Mouse (Mus musculus) lung, postnatal 0 days (tissue): ENCODE measurements at regions not wholly inside any gene's neighbourhood (a gene's known extent, or its start where the extent isn't known, plus 50 kb on each side); places are given as distances from the start of the nearest gene placed in this dataset.

Experiments used
- ATAC-seq: fragments of 200-750 bp; cut with Nextera tagmentation; 2 replicates; pipeline ENCODE4 v1.8.0; 2017; ENCODE audit warnings: moderate library complexity
- DNase-seq: peaks from one replicate; pipeline ENCODE4 v3.0.0-alpha.2; 2016; ENCODE audit warnings: low spot score
- H3K27ac ChIP-seq: fragments of 300-500 bp; sonication (generic); 2 replicates; pipeline ENCODE4 v1.5.1; 2014; ENCODE audit warnings: antibody characterized with exemption, mild to moderate bottlenecking, low read length, mixed read lengths
- H3K27me3 ChIP-seq: fragments of 300-500 bp; sonication (generic); replicated peaks from 2 replicates; pipeline ENCODE4 v1.6.1; 2014; ENCODE audit warnings: low read length, mixed read lengths; ENCODE audit not compliant: insufficient read depth
- H3K36me3 ChIP-seq: fragments of 300-500 bp; sonication (generic); 2 replicates; pipeline ENCODE4 v1.6.1; 2014; ENCODE audit warnings: low read length, mixed read lengths; ENCODE audit not compliant: insufficient read depth
- H3K4me1 ChIP-seq: fragments of 300-500 bp; sonication (generic); 2 replicates; pipeline ENCODE4 v1.6.1; 2014; ENCODE audit warnings: antibody characterized with exemption, low read depth, low read length, mixed read lengths; ENCODE audit not compliant: insufficient read depth
- H3K4me2 ChIP-seq: fragments of 300-500 bp; sonication (generic); replicated peaks from 2 replicates; pipeline ENCODE4 v1.6.1; 2014; ENCODE audit warnings: low read depth, mild to moderate bottlenecking, low read length, moderate library complexity, mixed read lengths
- H3K4me3 ChIP-seq: fragments of 300-500 bp; sonication (generic); 2 replicates; pipeline ENCODE4 v1.5.1; 2014; ENCODE audit warnings: low read depth, low read length
- H3K9ac ChIP-seq: fragments of 300-500 bp; sonication (generic); replicated peaks from 2 replicates; pipeline ENCODE4 v1.6.1; 2014; ENCODE audit warnings: low read depth, mild to moderate bottlenecking
- H3K9me3 ChIP-seq: fragments of 300-500 bp; sonication (generic); 2 replicates; pipeline ENCODE4 v1.6.1; 2016; ENCODE audit warnings: low read length, mixed read lengths
- CTCF ChIP-seq: IDR thresholded peaks from 2 replicates; pipeline ENCODE4 v1.5.1; 2016; ENCODE audit warnings: antibody characterized with exemption, mild to moderate bottlenecking
- EP300 ChIP-seq: IDR thresholded peaks from 2 replicates; pipeline ENCODE4 v1.6.1; 2016; ENCODE audit warnings: antibody characterized with exemption, mild to moderate bottlenecking, control low read depth
- WGBS: fragments of 180-500 bp; shearing (Covaris S2); extraction: QIAGEN DNeasy Blood & Tissue Kit; methylation state at CpG from one replicate; pipeline ENCODE4 v1.1.7; 2014; 5-methylcytosine and 5-hydroxymethylcytosine counted together

GRCm38 (mm10) chr12:118620847-118621636 lies 225.1 kb upstream of the Sp8 start:
- DNase-seq (no peak), ATAC-seq (no peak)
- TF ChIP-seq CTCF (no peak), EP300 (no peak)
- H3K9me3 ChIP-seq = no peaks in the 10 kb centered on the region
- H3K4me2 ChIP-seq = no peak overlapping the region
- no peak overlapping the region for H3K9ac ChIP-seq
- 27% methylated on average over 5 of the region's 5 CpGs for WGBS
- H3K27me3 ChIP-seq = no peaks in the 10 kb centered on the region
- no peak overlapping the region for H3K4me3 ChIP-seq
- H3K4me1 ChIP-seq = no peaks in the 10 kb centered on the region
- no peaks in the 10 kb centered on the region for H3K36me3 ChIP-seq
- H3K27ac ChIP-seq = no peak overlapping the region

DNA sequence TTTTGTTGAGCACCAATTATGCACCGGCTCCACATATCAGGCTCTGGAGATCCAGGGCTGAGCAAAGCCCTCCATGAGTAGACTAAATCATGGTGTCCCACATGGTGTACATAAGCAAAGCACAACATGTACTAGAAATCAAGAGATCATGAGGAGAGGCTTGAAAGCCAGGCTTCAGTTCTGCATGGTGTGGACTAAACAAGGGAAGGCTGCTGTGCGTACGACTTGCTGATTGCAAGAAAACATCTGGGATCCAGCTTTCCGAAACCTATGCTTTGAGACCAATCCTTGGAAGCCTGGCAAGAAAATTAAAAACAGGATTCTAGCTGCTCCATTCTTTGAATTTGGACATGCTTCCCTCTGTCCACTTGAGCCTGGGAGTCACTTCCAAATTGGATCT lies 249.1 kb upstream of the Sp8 start:
- H3K4me3 ChIP-seq = no peak overlapping the region
- no peaks in the 10 kb centered on the region for H3K4me1 ChIP-seq
- H3K27ac ChIP-seq = no peak overlapping the region
- 61% methylated on average over 4 of the region's 4 CpGs for WGBS
- H3K36me3 ChIP-seq = no peaks in the 10 kb centered on the region
- no peak overlapping the region for H3K4me2 ChIP-seq
- TF ChIP-seq EP300 (peak; percentile 41; the same call in 1 of the 2 replicates), CTCF (no peak)
- DNase-seq (peak; percentile 86), ATAC-seq (peak; percentile 89)
- H3K27me3 ChIP-seq = no peaks in the 10 kb centered on the region
- H3K9ac ChIP-seq = no peak overlapping the region
- H3K9me3 ChIP-seq = no peaks in the 10 kb centered on the region

DNA sequence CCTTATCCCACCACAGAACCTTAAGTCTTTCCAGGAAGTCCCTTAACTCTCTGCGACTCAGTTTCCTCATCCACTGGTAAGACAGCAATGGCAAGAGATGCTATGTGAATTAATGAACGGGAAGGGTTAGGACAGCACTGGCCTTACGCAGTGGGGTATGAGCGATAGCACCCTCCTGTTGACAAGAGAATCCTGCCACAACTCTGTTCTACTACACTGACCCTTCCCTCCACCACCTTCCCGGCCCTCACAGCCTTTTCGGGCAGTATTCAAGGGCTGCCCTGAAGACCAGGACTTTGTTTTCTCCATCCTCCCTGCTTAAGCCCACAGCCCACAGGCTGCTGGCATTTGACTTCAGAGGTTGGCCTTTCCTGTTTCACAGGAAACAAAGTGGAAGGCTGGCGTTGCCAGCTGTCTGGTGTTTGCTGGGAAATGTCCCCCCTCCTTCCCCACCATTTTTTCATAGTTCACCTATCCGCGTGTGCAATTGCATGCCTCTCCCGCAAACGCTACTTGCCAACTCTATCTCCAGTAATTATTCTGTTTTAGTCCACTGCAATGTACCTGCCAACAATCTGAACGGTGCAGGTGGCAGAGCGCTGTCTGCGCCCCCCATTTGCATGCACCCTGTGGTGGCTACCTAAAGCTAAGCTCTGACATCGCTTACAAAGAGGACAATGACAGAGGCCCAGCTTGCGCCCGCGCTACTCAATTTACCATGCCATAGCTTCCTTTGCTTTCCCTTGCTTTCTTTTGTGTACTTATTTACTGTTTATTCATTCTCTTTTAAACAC lies 251.2 kb upstream of the Sp8 start:
- H3K9me3 ChIP-seq = no peaks in the 10 kb centered on the region
- DNase-seq (no peak), ATAC-seq (no peak)
- H3K4me1 ChIP-seq = no peaks in the 10 kb centered on the region
- H3K9ac ChIP-seq = no peak overlapping the region
- no peaks in the 10 kb centered on the region for H3K27me3 ChIP-seq
- no peak overlapping the region for H3K4me3 ChIP-seq
- H3K36me3 ChIP-seq = no peaks in the 10 kb centered on the region
- 55% methylated on average over 18 of the region's 18 CpGs for WGBS
- no peak overlapping the region for H3K4me2 ChIP-seq
- H3K27ac ChIP-seq = no peak overlapping the region
- no peak for TF ChIP-seq EP300
- TF ChIP-seq CTCF = no peak

- DNase-seq = no peak
- 63% methylated on average over 12 of the region's 12 CpGs for WGBS
- ATAC-seq = no peak
Observed at GRCm38 (mm10) chr12:118583829-118584628, 262.1 kb upstream of the Sp8 start.

DNA sequence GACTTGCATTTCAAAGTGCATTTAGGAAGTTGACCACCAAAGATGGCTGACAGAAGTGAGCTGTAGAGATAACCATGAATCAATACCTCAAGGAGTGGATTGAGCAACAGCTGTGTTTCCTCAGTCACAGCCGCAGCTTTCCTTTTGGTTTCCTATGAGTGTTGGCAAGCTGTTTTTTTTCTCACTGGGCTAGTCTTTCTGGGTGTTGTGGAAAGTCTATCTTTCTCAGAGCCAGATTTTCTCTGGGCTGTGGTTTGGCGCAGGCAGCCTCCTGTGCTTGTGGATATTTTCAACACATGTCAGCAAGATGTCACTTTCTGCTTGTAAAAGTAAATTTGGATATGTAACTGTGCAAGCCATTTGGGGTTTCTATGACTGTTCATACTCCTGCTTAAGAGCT lies 268.6 kb upstream of the Sp4 start:
- Histone ChIP-seq H3K4me3 (no peak overlapping the region), H3K4me1 (no peaks in the 10 kb centered on the region), H3K36me3 (no peaks in the 10 kb centered on the region), H3K9ac (no peak overlapping the region), H3K4me2 (no peak overlapping the region), H3K27me3 (no peaks in the 10 kb centered on the region), H3K9me3 (no peaks in the 10 kb centered on the region), H3K27ac (no peak overlapping the region)
- no peak for ATAC-seq
- WGBS = 33% methylated on average over 2 of the region's 2 CpGs
- DNase-seq = peak; percentile 34
- TF ChIP-seq EP300 = no peak
- TF ChIP-seq CTCF = no peak

More at GRCm38 (mm10) chr12:118583829-118584628, 262.1 kb upstream of the Sp8 start:
- Histone ChIP-seq H3K9ac (no peak overlapping the region), H3K4me1 (no peaks in the 10 kb centered on the region), H3K4me3 (no peak overlapping the region), H3K27me3 (no peaks in the 10 kb centered on the region), H3K9me3 (no peaks in the 10 kb centered on the region), H3K27ac (no peak overlapping the region), H3K36me3 (no peaks in the 10 kb centered on the region), H3K4me2 (no peak overlapping the region)
- TF ChIP-seq EP300 (no peak), CTCF (no peak)

- Histone ChIP-seq H3K4me1 (no peaks in the 10 kb centered on the region), H3K27ac (no peak overlapping the region), H3K36me3 (no peaks in the 10 kb centered on the region), H3K4me2 (no peak overlapping the region), H3K9me3 (no peaks in the 10 kb centered on the region), H3K4me3 (no peak overlapping the region), H3K9ac (no peak overlapping the region), H3K27me3 (no peaks in the 10 kb centered on the region)
- ATAC-seq = no peak
- no peak for DNase-seq
- TF ChIP-seq EP300 (no peak), CTCF (no peak)
Observed at GRCm38 (mm10) chr12:118566681-118567080, 265.4 kb upstream of the Sp4 start.
